Mouse (Mus musculus) spleen, adult 2 months (tissue): ENCODE results near the gene Tspan13. TPM values are rescaled to one million over a fixed set of nuclear protein-coding genes. Genes with fewer than 3 reads are reported as not detected.

Experiments used
- DNase-seq, 2 experiments: peaks; one replicate each; pipeline versions ENCODE4 v3.0.0 to v3.0.0-alpha.2; 2012 to 2021; ENCODE audit warnings: low spot score in 2 of 2, low read depth in 1 of 2
- H3K27ac ChIP-seq: fragments of 200-500 bp; 2 replicates; pipeline ENCODE4 v1.5.1; 2012; ENCODE audit warnings: low read length, inconsistent platforms; ENCODE audit not compliant: insufficient read depth
- H3K27me3 ChIP-seq: fragments of 200-500 bp; 2 replicates; pipeline ENCODE4 v1.6.1; 2012; ENCODE audit warnings: mild to moderate bottlenecking, moderate library complexity, low read length, inconsistent platforms; ENCODE audit not compliant: control insufficient read depth, insufficient read depth
- H3K36me3 ChIP-seq: fragments of 200-500 bp; 2 replicates; pipeline ENCODE4 v1.6.1; 2012; ENCODE audit warnings: mild to moderate bottlenecking, low read length, inconsistent platforms; ENCODE audit not compliant: control insufficient read depth, insufficient read depth
- H3K4me1 ChIP-seq: fragments of 200-500 bp; 2 replicates; pipeline ENCODE4 v1.6.1; 2011; ENCODE audit warnings: inconsistent platforms; ENCODE audit not compliant: control insufficient read depth, insufficient read depth, insufficient read length
- H3K4me3 ChIP-seq: fragments of 200-500 bp; 2 replicates; pipeline ENCODE4 v1.5.1; 2011; ENCODE audit warnings: mild to moderate bottlenecking, inconsistent platforms; ENCODE audit not compliant: insufficient read depth, insufficient read length; ENCODE audit errors: extremely low read depth
- CTCF ChIP-seq: fragments of 200-500 bp; IDR thresholded peaks from 2 replicates; pipeline ENCODE4 v1.5.1; 2011; ENCODE audit warnings: mild to moderate bottlenecking, inconsistent platforms; ENCODE audit not compliant: insufficient read depth, insufficient read length, insufficient replicate concordance; ENCODE audit errors: extremely low read depth
- POLR2A ChIP-seq: fragments of 200-500 bp; IDR thresholded peaks from 2 replicates; pipeline ENCODE4 v1.6.1; 2011; ENCODE audit warnings: low read depth, low read length, inconsistent platforms
- WGBS: fragments of 180-500 bp; shearing (Covaris S2); methylation state at CpG from one replicate; pipeline ENCODE4 v1.1.7; 2018; 5-methylcytosine and 5-hydroxymethylcytosine counted together
- polyA plus RNA-seq: library from polyadenylated mRNA; depleted of rRNA; stranded (reverse); fragments of >200 nt; gene quantifications from 2 replicates; pipeline ENCODE4 v1.2.3, GENCODE M21; 2012; rRNA removed

Gene Tspan13
- 298 and 415 TPM in 2 replicates for polyA plus RNA-seq

- Histone ChIP-seq H3K4me3 (peak within 1 kb of the TSS; percentile 97), H3K36me3 (no peaks in the 10 kb centered on the region), H3K27ac (peak within 1 kb of the TSS; percentile 94), H3K4me1 (peaks cover 4% of the 10 kb centered on the region), H3K27me3 (no peaks in the 10 kb centered on the region)
- under 1% methylated on average over 35 of the region's 35 CpGs for WGBS
- peak; percentile 86 for TF ChIP-seq POLR2A
- TF ChIP-seq CTCF, result no peak
- DNase-seq, result peak; percentile 87 to 94
These were observed at the start of gene Tspan13 for GRCm38 (mm10) chr12:36042348-36042778. Gene Tspan13, minus strand, starts transcription at chr12:36042500.

GRCm38 (mm10) chr12:36091964-36092363 is 49.7 kb upstream of the Tspan13 start:
- H3K27me3 ChIP-seq, result no peaks in the 10 kb centered on the region
- no peaks in the 10 kb centered on the region for H3K4me1 ChIP-seq
- TF ChIP-seq POLR2A (no peak), CTCF (no peak)
- no peak for DNase-seq
- 96% methylated on average over 10 of the region's 10 CpGs for WGBS
- no peak overlapping the region for H3K27ac ChIP-seq
- H3K36me3 ChIP-seq, result peaks cover 5% of the 10 kb centered on the region
- H3K4me3 ChIP-seq, result no peak overlapping the region

- Histone ChIP-seq H3K4me1 (no peaks in the 10 kb centered on the region), H3K27ac (no peak overlapping the region), H3K4me3 (no peak overlapping the region), H3K27me3 (no peaks in the 10 kb centered on the region), H3K36me3 (peaks cover 5% of the 10 kb centered on the region)
- TF ChIP-seq POLR2A (no peak), CTCF (no peak)
- DNase-seq, result no peak
- 87% methylated on average over 6 of the region's 6 CpGs for WGBS
These were observed 46.9 kb upstream of the Tspan13 start for GRCm38 (mm10) chr12:36089221-36089620.

GRCm38 (mm10) chr12:36088804-36089203 is 46.5 kb upstream of the Tspan13 start:
- Histone ChIP-seq H3K36me3 (peaks cover 5% of the 10 kb centered on the region), H3K4me1 (no peaks in the 10 kb centered on the region), H3K4me3 (no peak overlapping the region), H3K27ac (no peak overlapping the region), H3K27me3 (no peaks in the 10 kb centered on the region)
- DNase-seq, result no peak
- TF ChIP-seq POLR2A (no peak), CTCF (no peak)
- 86% methylated on average over 1 of the region's 1 CpGs for WGBS

GRCm38 (mm10) chr12:36085380-36085779 is 43.1 kb upstream of the Tspan13 start:
- TF ChIP-seq CTCF (no peak), POLR2A (no peak)
- Histone ChIP-seq H3K4me1 (no peaks in the 10 kb centered on the region), H3K27ac (no peak overlapping the region), H3K4me3 (no peak overlapping the region), H3K27me3 (no peaks in the 10 kb centered on the region), H3K36me3 (no peaks in the 10 kb centered on the region)
- no peak for DNase-seq
- 97% methylated on average over 2 of the region's 2 CpGs for WGBS

- Histone ChIP-seq H3K4me1 (peaks cover 7% of the 10 kb centered on the region), H3K36me3 (no peaks in the 10 kb centered on the region), H3K27ac (no peak overlapping the region), H3K27me3 (no peaks in the 10 kb centered on the region), H3K4me3 (no peak overlapping the region)
- 35% methylated on average over 4 of the region's 4 CpGs for WGBS
- DNase-seq, result no peak
- TF ChIP-seq POLR2A (no peak), CTCF (no peak)
These were observed 36.0 kb upstream of the Tspan13 start for GRCm38 (mm10) chr12:36078101-36078899.

GRCm38 (mm10) chr12:36072860-36073259 is 30.6 kb upstream of the Tspan13 start:
- DNase-seq, result no peak
- Histone ChIP-seq H3K4me1 (no peaks in the 10 kb centered on the region; the same call in 1 of the 2 replicates), H3K36me3 (no peaks in the 10 kb centered on the region), H3K27ac (no peak overlapping the region), H3K4me3 (no peak overlapping the region), H3K27me3 (no peaks in the 10 kb centered on the region)
- TF ChIP-seq CTCF (no peak), POLR2A (no peak)
- WGBS, result 54% methylated on average over 5 of the region's 5 CpGs
